Mouse (Mus musculus) activated CD4-positive, CD25-positive, alpha-beta regulatory T cell, adult 4 months (primary cell): Measurements from ENCODE around the gene Fam243. TPM values are rescaled to one million over a fixed set of nuclear protein-coding genes. Genes with fewer than 3 reads are reported as not detected.

Experiments used
- ATAC-seq: one replicate; pipeline ENCODE4 v1.8.0; 2017
- polyA plus RNA-seq, 2 experiments: library from polyadenylated mRNA; unstranded; fragments of 100-300 nt; shearing (Covaris generic); gene quantifications; one replicate each; pipeline ENCODE4 v1.2.1; 2017

Gene Fam243
- not detected for polyA plus RNA-seq

GRCm38 (mm10) chr16:92321341-92321740 lies at the start of gene Fam243:
Gene Fam243 (minus strand): TSS chr16:92321441.
- no peak for ATAC-seq

- ATAC-seq = no peak
These were observed 48.0 kb upstream of the Fam243 start for GRCm38 (mm10) chr16:92369260-92369659.

GRCm38 (mm10) chr16:92365477-92365876 lies 44.2 kb upstream of the Fam243 start:
- ATAC-seq = no peak

DNA sequence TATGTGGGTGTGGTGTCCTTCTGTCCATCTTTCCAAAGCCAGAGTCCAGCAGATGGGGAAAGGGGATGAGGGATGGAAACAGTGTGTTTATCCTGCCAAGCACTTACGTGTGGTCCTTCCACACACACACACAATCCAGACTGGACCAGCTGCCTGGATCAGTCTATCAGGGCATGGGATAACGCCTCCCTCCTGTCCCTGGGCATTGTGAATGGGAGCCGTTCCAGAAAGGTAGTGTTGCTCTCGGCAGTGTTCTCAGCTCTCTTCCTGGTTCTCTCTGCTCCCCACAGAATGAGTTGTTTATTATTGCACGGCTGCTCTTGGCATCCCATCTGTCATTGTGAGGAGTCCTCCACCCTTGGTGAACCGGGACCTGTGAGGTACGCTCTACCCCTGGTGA lies 39.5 kb upstream of the Fam243 start:
- no peak for ATAC-seq

- no peak for ATAC-seq
These were observed 38.0 kb upstream of the Fam243 start, which contains the start of gene Kcne1 for GRCm38 (mm10) chr16:92359229-92359628. Gene Kcne1 (minus strand): TSS chr16:92359468.

- no peak for ATAC-seq
These were observed 37.5 kb upstream of the Fam243 start for GRCm38 (mm10) chr16:92358734-92359133.

DNA sequence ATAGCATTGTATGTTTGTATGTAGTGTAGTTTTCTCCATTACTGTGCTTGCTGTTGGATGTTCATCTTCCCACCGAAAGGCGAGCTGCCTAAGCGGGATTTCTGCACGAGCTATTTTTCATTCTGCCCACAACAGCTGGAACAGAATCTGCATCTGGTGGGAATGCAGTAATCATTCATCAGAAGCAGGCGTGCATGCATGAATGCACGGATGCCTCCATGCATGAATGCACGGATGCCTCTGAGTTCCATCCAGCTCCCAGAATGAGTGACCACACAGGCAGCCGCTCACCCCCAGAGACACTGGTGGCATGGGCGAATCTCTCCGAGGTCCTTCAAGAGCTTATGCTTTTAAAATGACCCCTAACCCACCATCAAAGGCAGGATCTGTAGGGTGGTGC lies 36.3 kb upstream of the Fam243 start:
- ATAC-seq = no peak

DNA sequence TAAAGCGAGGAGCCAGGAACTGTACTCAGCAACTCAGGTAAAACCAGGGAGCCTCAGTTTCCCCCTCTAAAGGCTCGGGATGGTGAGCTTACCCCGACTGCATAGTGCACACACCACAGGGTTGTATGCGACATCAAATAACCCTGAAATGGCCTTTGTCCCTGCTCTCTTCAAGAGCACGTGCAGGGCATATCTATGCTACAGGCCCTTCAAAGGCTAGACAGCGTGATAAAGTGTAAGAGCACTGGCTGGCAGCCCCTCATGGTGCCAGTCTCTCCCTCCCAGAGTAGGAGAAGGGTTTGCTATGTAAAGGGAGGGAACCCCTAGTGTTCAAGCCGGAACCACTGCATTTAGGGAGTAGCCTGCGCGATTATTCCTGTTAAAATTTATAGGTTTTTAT lies 35.8 kb upstream of the Fam243 start:
- no peak for ATAC-seq

DNA sequence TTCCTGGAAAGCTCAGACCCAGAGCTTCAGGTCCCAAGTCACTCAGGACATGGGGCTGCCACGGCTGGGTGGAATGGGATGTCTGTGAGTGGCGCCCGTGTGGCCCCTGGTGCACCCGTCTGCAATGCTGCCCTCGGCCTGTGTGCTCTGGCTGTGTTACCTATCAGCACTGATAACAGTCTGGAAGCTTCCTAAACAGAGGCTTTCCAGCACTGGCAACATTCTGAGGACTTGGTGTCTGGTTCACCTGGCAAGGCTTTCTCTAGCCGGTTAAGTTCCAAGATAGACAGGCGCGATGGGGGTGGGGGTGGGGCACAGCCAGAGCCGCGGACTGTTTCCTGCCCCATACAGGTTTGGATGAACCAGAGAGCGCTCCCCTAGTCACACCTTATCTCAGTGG lies 34.7 kb upstream of the Fam243 start:
- no peak for ATAC-seq

GRCm38 (mm10) chr16:92355366-92355765 lies 34.1 kb upstream of the Fam243 start:
- no peak for ATAC-seq

- ATAC-seq = no peak
These were observed 32.7 kb upstream of the Fam243 start for GRCm38 (mm10) chr16:92353897-92354296.

- no peak for ATAC-seq
These were observed 32.1 kb upstream of the Fam243 start for GRCm38 (mm10) chr16:92353295-92353694.

DNA sequence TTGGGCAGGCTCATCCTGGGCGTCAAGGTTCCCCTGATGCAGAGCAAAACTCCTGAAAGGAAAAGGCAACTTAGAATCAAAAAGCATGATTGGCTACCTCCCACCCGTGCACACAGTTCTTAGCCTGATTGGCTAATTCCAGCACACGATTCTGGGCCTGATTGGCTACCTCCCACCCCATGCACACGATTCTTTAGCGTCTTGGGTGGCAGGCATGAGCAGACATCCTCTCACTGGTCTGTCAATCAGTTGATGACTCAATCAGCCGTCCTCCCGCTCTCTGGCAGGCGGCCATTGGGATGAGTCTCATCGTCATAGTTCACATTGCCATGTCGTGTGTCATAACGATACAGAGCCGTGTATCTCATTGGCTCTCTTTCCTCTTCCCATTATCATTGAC lies 27.7 kb upstream of the Fam243 start:
- no peak for ATAC-seq

DNA sequence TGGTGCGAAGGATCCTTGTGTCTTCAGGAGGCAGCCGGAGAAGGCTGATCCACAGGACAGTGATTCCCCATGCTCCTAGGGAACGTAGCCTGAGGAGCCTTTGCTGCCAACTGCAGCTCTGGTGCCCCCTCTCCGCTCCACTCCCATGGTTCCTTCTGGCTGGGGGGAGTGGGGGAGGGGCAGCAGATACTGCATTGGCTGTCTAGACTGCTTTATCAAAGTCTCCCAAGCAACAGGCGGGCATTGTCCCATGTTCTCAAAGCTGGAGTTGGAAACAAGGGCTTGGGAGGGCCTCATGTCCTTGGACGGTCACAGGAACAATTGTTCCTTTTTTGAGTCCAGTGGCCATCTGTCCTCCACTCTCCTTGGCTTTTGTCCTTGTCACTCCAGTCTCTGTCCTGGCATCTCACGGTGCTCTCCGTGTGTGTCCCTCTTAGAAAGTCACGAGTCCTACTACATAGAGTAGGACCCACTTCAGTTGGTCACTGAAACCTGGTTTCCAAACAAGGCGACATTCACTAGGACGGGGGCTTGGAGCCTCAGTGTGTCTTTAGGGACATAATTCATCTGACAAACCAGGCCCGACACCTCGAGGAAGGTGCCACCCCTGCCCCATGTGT lies 25.2 kb upstream of the Fam243 start:
- no peak for ATAC-seq

- no peak for ATAC-seq
These were observed 23.9 kb upstream of the Fam243 start for GRCm38 (mm10) chr16:92345177-92345576.

DNA sequence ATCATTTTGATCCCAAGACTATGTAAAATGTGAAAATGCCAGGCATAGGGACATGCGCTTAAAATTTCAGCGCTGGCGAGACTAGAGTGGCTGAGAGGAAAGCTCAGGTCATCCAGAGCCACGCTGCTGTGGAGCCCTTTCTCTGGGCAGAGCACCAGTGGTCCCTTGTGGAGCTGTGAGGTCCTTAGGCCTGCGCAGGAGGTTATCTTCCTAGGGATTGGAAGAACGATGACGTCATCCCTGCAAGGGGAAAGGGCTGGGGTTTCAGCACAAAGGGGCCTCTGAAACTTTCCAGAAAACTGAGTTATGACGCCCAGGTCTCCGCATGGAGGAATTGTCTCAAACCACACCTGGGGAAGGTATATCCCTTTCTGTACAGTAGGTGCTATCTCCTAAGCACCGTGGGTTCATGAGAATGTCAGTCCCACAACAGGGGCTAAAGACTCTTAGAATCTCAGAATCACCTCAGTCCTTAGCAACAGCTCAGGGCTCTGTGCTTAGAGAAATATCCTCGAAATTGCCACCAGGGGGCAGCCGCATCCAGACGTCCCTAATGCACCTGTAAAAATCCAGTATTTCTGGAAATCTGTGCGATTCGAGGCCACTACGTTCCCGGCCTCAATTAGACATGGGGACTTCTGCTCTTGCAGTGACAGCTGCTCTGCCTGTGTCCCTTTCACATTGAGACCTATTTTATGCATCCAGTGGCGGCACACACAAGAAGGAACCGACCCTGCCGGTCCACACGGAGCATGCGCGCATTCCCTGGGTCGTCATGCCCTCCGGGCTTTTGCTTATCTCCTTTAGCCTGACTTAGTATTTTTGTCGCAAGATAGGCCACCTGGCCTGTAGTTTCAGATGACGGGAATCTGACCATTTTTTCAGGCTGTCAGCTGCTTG lies 19.6 kb upstream of the Fam243 start:
- no peak for ATAC-seq

GRCm38 (mm10) chr16:92336280-92336679 lies 15.0 kb upstream of the Fam243 start:
- peak; percentile 43 for ATAC-seq

DNA sequence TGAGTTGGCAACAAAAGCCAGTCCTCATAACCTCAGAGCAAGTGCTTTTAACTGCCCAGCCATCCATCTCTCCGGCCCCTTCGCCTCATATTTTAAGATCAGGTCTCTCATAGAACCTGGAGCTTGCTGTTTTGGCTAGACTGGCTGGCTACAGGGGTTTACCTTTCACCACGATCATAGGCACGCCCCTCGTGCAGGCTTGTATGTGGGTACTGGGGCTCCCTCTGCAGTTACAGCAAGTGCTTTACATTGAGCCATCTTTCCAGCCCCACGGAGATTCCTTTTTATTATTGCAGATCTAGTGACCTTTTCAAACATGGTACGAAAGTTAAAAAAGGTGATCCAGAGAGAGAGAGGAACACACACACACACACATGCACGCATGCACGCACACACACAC lies 13.4 kb upstream of the Fam243 start:
- no peak for ATAC-seq

- no peak for ATAC-seq
These were observed 9.7 kb upstream of the Fam243 start for GRCm38 (mm10) chr16:92330966-92331365.

DNA sequence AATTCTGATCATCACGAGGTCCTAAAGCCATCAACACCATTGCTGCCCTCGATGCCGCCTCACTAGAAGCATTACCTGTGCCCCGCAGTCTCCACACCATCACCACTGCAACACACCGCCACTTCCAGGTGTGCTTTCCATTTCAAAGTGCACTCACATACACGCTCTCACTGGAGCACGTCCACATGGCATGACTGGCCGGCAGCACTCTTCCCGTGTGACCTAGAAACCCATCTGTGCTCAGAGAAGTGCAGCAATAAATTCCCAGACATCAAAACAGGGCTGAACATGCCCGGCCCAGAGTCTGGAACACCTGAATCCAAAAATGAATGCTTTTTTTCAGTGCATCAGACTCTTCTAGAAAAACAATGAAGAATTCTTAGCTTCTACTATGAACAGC lies 6.7 kb upstream of the Fam243 start:
- ATAC-seq = no peak

DNA sequence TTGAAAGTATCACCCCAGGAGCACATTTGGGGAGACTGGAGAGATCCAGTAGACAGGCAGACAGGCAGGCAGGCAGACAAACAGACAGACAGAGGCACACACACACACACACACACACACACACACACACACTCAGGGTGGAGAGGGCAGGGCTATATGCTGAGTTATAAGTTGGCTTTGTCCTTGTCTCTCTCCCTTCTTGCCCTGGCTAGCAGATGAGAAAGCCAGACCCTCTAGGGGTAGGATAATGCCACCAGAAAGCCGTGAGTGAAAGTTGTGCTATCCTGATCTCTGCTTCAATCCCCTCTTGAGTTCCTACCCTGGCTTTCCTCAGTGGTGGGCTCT lies 3.8 kb upstream of the Fam243 start:
- ATAC-seq = no peak

DNA sequence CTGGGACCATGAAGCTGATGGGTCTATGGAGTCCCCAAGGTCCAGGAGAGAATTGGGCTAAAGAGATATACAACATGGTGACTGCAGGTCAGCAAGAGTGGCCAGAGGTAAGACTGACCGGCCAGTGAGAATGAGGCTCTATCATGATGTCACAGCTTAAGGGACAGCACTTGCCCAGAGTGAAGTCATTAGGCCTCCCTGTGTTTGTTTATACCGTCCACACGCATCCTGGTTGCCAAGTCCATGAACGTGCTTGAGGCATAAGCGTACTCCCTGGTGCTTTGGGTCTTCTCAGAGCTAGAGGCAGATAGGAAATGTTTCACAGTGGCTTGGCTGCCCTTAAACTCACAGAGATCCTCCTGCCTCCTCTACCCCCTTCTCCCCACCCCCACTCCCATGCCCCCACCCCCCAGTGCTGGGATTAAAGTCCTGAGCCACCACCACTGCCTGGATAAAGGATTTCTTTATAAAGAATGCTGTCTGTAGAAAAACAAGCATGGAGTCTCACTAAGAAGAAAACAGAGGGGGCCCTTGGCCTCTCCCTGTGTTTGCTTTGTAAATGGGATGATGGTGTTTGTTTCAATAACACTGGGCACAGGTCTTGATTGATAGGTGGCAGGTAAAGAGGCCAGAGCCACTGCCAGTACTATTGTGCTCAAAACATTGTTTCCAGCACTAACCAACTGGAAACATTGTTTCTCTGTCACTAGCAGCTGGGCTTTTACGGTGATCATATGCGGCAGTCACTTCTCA lies 3.2 kb upstream of the Fam243 start:
- no peak for ATAC-seq

DNA sequence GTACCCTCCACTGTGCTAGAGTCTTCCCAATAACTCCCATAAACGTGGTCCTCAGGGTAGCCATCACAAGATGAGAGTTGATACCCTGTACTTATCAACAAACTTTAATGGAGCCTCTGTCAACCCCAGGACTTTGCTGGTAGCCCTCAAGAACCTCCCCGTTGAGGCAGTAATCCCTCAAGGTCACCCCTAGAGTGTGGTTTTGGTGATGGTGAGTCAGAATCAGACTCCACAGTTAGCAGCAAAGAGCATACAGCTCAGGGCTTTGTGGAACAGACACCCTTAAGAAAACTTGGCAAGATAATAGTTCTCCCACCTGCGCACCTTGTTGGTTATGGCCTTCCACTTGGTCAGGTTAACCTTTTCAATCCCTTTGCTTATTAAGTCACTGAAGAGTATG lies 880 bp downstream of the Fam243 start:
- no peak for ATAC-seq
